Mouse (Mus musculus): Measurements from ENCODE around the gene Mettl26. TPM values are rescaled to one million over a fixed set of nuclear protein-coding genes. Genes with fewer than 3 reads are reported as not detected.

The Mettl26 gene
- polyA plus RNA-seq, 1 experiment from 2014 or later, result 69.8 TPM

Small RNA genes lying within 50 kb of the gene (microRNA-seq; reads per million reads assigned to microRNA genes)
- 0.91 reads per million for gene Mir3082

Other genes starting within 250 kb of the Mettl26 start
- gene Gng13, start 157.9 kb upstream of the Mettl26 start, polyA plus RNA-seq (2016; fragmentation: Nextera tagmentation; extraction: Ambion mirVana), result 1.8 and 2.5 TPM in 2 replicates
- gene Chtf18, start 147.7 kb upstream of the Mettl26 start, polyA plus RNA-seq (2016; fragmentation: Nextera tagmentation; extraction: Ambion mirVana), result 60.7 and 66.2 TPM in 2 replicates
- gene Rpusd1, start 147.4 kb upstream of the Mettl26 start, polyA plus RNA-seq (2016; fragmentation: Nextera tagmentation; extraction: Ambion mirVana), result 23.7 and 25.5 TPM in 2 replicates
- 0.11 TPM in 1 of 2 replicates, not detected in the other for gene Mslnl, start 139.0 kb upstream of the Mettl26 start, polyA plus RNA-seq (2016; fragmentation: Nextera tagmentation; extraction: Ambion mirVana)
- gene Msln, start 120.7 kb upstream of the Mettl26 start, polyA plus RNA-seq (2016; fragmentation: Nextera tagmentation; extraction: Ambion mirVana), result 0.55 and 0.65 TPM in 2 replicates
- gene Narfl, start 101.3 kb upstream of the Mettl26 start, polyA plus RNA-seq (2016; fragmentation: Nextera tagmentation; extraction: Ambion mirVana), result 23.9 and 25.9 TPM in 2 replicates
- 59.9 and 69.1 TPM in 2 replicates for gene Haghl, start 89.4 kb upstream of the Mettl26 start, polyA plus RNA-seq (2016; fragmentation: Nextera tagmentation; extraction: Ambion mirVana)
- gene Ccdc78, start 88.5 kb upstream of the Mettl26 start, polyA plus RNA-seq (2016; fragmentation: Nextera tagmentation; extraction: Ambion mirVana), result 0.62 and 1.2 TPM in 2 replicates
- gene Fam173a, start 82.2 kb upstream of the Mettl26 start, polyA plus RNA-seq (2016; fragmentation: Nextera tagmentation; extraction: Ambion mirVana), result 62.3 and 67.8 TPM in 2 replicates
- gene AC134908.4, start 79.4 kb upstream of the Mettl26 start, polyA plus RNA-seq (2016; fragmentation: Nextera tagmentation; extraction: Ambion mirVana), result 0.95 and 1.0 TPM in 2 replicates
- gene Metrn, start 77.9 kb upstream of the Mettl26 start, polyA plus RNA-seq (2016; fragmentation: Nextera tagmentation; extraction: Ambion mirVana), result 118 and 137 TPM in 2 replicates
- 5.0 and 5.1 TPM in 2 replicates for gene Fbxl16, start 66.0 kb upstream of the Mettl26 start, polyA plus RNA-seq (2016; fragmentation: Nextera tagmentation; extraction: Ambion mirVana)
- gene Wdr24, start 51.4 kb upstream of the Mettl26 start, polyA plus RNA-seq (2016; fragmentation: Nextera tagmentation; extraction: Ambion mirVana), result 31.0 and 31.4 TPM in 2 replicates
- 50.5 and 55.1 TPM in 2 replicates for gene Jmjd8, start 46.2 kb upstream of the Mettl26 start, polyA plus RNA-seq (2016; fragmentation: Nextera tagmentation; extraction: Ambion mirVana)
- gene Stub1, start 41.7 kb upstream of the Mettl26 start, polyA plus RNA-seq (2016; fragmentation: Nextera tagmentation; extraction: Ambion mirVana), result 396 and 400 TPM in 2 replicates
- 1.2 and 1.4 TPM in 2 replicates for gene Rhbdl1, start 37.8 kb upstream of the Mettl26 start, polyA plus RNA-seq (2016; fragmentation: Nextera tagmentation; extraction: Ambion mirVana)
- 0.92 and 1.4 TPM in 2 replicates for gene Gm20683, start 33.3 kb upstream of the Mettl26 start, polyA plus RNA-seq (2016; fragmentation: Nextera tagmentation; extraction: Ambion mirVana)
- gene Rhot2, start 30.2 kb upstream of the Mettl26 start, polyA plus RNA-seq (2016; fragmentation: Nextera tagmentation; extraction: Ambion mirVana), result 26.3 and 27.2 TPM in 2 replicates
- gene Wdr90, start 13.6 kb upstream of the Mettl26 start, polyA plus RNA-seq (2016; fragmentation: Nextera tagmentation; extraction: Ambion mirVana), result 53.8 and 56.1 TPM in 2 replicates
- gene Mcrip2, start 6.3 kb upstream of the Mettl26 start, polyA plus RNA-seq (2016; fragmentation: Nextera tagmentation; extraction: Ambion mirVana), result 17.3 and 20.2 TPM in 2 replicates
- gene Wfikkn1, start 5.8 kb downstream of the Mettl26 start, polyA plus RNA-seq (2016; fragmentation: Nextera tagmentation; extraction: Ambion mirVana), result 7.8 and 12.6 TPM in 2 replicates
- gene Rab40c, start 44.7 kb downstream of the Mettl26 start, polyA plus RNA-seq (2016; fragmentation: Nextera tagmentation; extraction: Ambion mirVana), result 30.9 and 34.0 TPM in 2 replicates
- gene Pigq, start 69.9 kb downstream of the Mettl26 start, polyA plus RNA-seq (2016; fragmentation: Nextera tagmentation; extraction: Ambion mirVana), result 62.9 and 69.3 TPM in 2 replicates
- gene Nhlrc4, start 69.9 kb downstream of the Mettl26 start, polyA plus RNA-seq (2016; fragmentation: Nextera tagmentation; extraction: Ambion mirVana), result 0.88 TPM in 1 of 2 replicates, not detected in the other
- gene A930017K11Rik, start 77.5 kb downstream of the Mettl26 start, polyA plus RNA-seq (2016; fragmentation: Nextera tagmentation; extraction: Ambion mirVana), result 0.35 and 0.36 TPM in 2 replicates
- gene Capn15, start 110.7 kb downstream of the Mettl26 start, polyA plus RNA-seq (2016; fragmentation: Nextera tagmentation; extraction: Ambion mirVana), result 34.3 and 40.1 TPM in 2 replicates
- gene Rab11fip3, start 194.5 kb downstream of the Mettl26 start, polyA plus RNA-seq (2016; fragmentation: Nextera tagmentation; extraction: Ambion mirVana), result 24.5 and 25.3 TPM in 2 replicates
- 29.1 and 30.1 TPM in 2 replicates for gene Decr2, start 215.3 kb downstream of the Mettl26 start, polyA plus RNA-seq (2016; fragmentation: Nextera tagmentation; extraction: Ambion mirVana)
- gene Nme4, start 220.5 kb downstream of the Mettl26 start, polyA plus RNA-seq (2016; fragmentation: Nextera tagmentation; extraction: Ambion mirVana), result 145 and 159 TPM in 2 replicates
- 1.2 TPM in 2 replicates for gene Tmem8, start 238.2 kb downstream of the Mettl26 start, polyA plus RNA-seq (2016; fragmentation: Nextera tagmentation; extraction: Ambion mirVana)
- gene Mrpl28, start 248.4 kb downstream of the Mettl26 start, polyA plus RNA-seq (2016; fragmentation: Nextera tagmentation; extraction: Ambion mirVana), result 289 and 299 TPM in 2 replicates